Mouse (Mus musculus): Measurements from ENCODE around the gene Iqcn. TPM values are rescaled to one million over a fixed set of nuclear protein-coding genes. Genes with fewer than 3 reads are reported as not detected.

The Iqcn gene
- polyA plus RNA-seq (2014; fragmentation: Nextera tagmentation; extraction: Ambion mirVana): 0.05 TPM in 2 replicates

- H3K27me3 ChIP-seq (ENCODE audit: control insufficient read depth, insufficient read depth, low read length): no peaks in the 10 kb centered on the region
- no peaks in the 10 kb centered on the region for H3K9me3 ChIP-seq (ENCODE audit: control insufficient read depth, low read length)
- no peak within 1 kb of the TSS for H3K27ac ChIP-seq (replicated peaks; ENCODE audit: low read depth, low read length)
- peak within 1 kb of the TSS; percentile 10; the same call in 1 of the 2 replicates for H3K9ac ChIP-seq (replicated peaks; ENCODE audit: low read length)
- H3K36me3 ChIP-seq (ENCODE audit: control insufficient read depth, insufficient read depth, low read length): peaks cover 9% of the 10 kb centered on the region; the same call in 1 of the 2 replicates
- ATAC-seq (ENCODE audit: low FRiP score, low TSS enrichment): no peak
- H3K4me3 ChIP-seq (replicated peaks; ENCODE audit: low read depth, low read length): no peak within 1 kb of the TSS
- WGBS: 94% methylated on average over 3 of the region's 3 CpGs
- H3K4me1 ChIP-seq (ENCODE audit: control insufficient read depth, insufficient read depth, low read length): peaks cover 18% of the 10 kb centered on the region
- H3K4me2 ChIP-seq (ENCODE audit: low read length): peak within 1 kb of the TSS; percentile 59
- DNase-seq: no peak
Measured at GRCm38 (mm10) chr8:70703287-70703686, at the start of gene Iqcn. Gene Iqcn, plus strand, starts transcription at chr8:70703457.

- Histone ChIP-seq H3K27ac (replicated peaks; ENCODE audit: low read depth, low read length) (0 out of 2 replicates have a peak overlapping the region, but pooled peaks have one; percentile 13), H3K9me3 (ENCODE audit: control insufficient read depth, low read length) (no peaks in the 10 kb centered on the region), H3K9ac (replicated peaks; ENCODE audit: low read length) (no peak overlapping the region), H3K27me3 (ENCODE audit: control insufficient read depth, insufficient read depth, low read length) (no peaks in the 10 kb centered on the region), H3K4me3 (replicated peaks; ENCODE audit: low read depth, low read length) (no peak overlapping the region), H3K36me3 (ENCODE audit: control insufficient read depth, insufficient read depth, low read length) (peaks cover 35% of the 10 kb centered on the region), H3K4me1 (ENCODE audit: control insufficient read depth, insufficient read depth, low read length) (peaks cover 28% of the 10 kb centered on the region), H3K4me2 (ENCODE audit: low read length) (no peak overlapping the region)
- DNase-seq (no peak), ATAC-seq (ENCODE audit: low FRiP score, low TSS enrichment) (no peak)
- 76% methylated on average over 1 of the region's 1 CpGs for WGBS
Measured at GRCm38 (mm10) chr8:70654121-70654520, 49.1 kb upstream of the Iqcn start.

GRCm38 (mm10) chr8:70655469-70655868 lies 47.8 kb upstream of the Iqcn start:
- no peak for ATAC-seq (ENCODE audit: low FRiP score, low TSS enrichment)
- no peak for DNase-seq
- WGBS: 19% methylated on average over 2 of the region's 2 CpGs

GRCm38 (mm10) chr8:70656193-70656790 lies 47.0 kb upstream of the Iqcn start:
- 10% methylated on average over 13 of the region's 13 CpGs for WGBS
- Histone ChIP-seq H3K9me3 (ENCODE audit: control insufficient read depth, low read length) (no peaks in the 10 kb centered on the region), H3K4me2 (ENCODE audit: low read length) (peak overlapping the region; percentile 88; the same call in 1 of the 2 replicates), H3K9ac (replicated peaks; ENCODE audit: low read length) (no peak overlapping the region), H3K4me1 (ENCODE audit: control insufficient read depth, insufficient read depth, low read length) (peaks cover 24% of the 10 kb centered on the region), H3K27me3 (ENCODE audit: control insufficient read depth, insufficient read depth, low read length) (no peaks in the 10 kb centered on the region), H3K27ac (replicated peaks; ENCODE audit: low read depth, low read length) (peak overlapping the region; percentile 75), H3K4me3 (replicated peaks; ENCODE audit: low read depth, low read length) (no peak overlapping the region), H3K36me3 (ENCODE audit: control insufficient read depth, insufficient read depth, low read length) (peaks cover 20% of the 10 kb centered on the region)
- DNase-seq (peak; percentile 72), ATAC-seq (ENCODE audit: low FRiP score, low TSS enrichment) (peak; percentile 35; the same call in 1 of the 2 replicates)

More at GRCm38 (mm10) chr8:70655469-70655868, 47.8 kb upstream of the Iqcn start:
- Histone ChIP-seq H3K9ac (replicated peaks; ENCODE audit: low read length) (no peak overlapping the region), H3K4me3 (replicated peaks; ENCODE audit: low read depth, low read length) (no peak overlapping the region), H3K9me3 (ENCODE audit: control insufficient read depth, low read length) (no peaks in the 10 kb centered on the region), H3K27me3 (ENCODE audit: control insufficient read depth, insufficient read depth, low read length) (no peaks in the 10 kb centered on the region), H3K36me3 (ENCODE audit: control insufficient read depth, insufficient read depth, low read length) (peaks cover 27% of the 10 kb centered on the region), H3K27ac (replicated peaks; ENCODE audit: low read depth, low read length) (peak overlapping the region; percentile 75), H3K4me1 (ENCODE audit: control insufficient read depth, insufficient read depth, low read length) (peaks cover 22% of the 10 kb centered on the region), H3K4me2 (ENCODE audit: low read length) (no peak overlapping the region)

- H3K4me1 ChIP-seq (ENCODE audit: control insufficient read depth, insufficient read depth, low read length): peaks cover 24% of the 10 kb centered on the region
- no peaks in the 10 kb centered on the region for H3K27me3 ChIP-seq (ENCODE audit: control insufficient read depth, insufficient read depth, low read length)
- H3K9ac ChIP-seq (replicated peaks; ENCODE audit: low read length): no peak overlapping the region
- peaks cover 12% of the 10 kb centered on the region for H3K36me3 ChIP-seq (ENCODE audit: control insufficient read depth, insufficient read depth, low read length)
- H3K4me3 ChIP-seq (replicated peaks; ENCODE audit: low read depth, low read length): no peak overlapping the region
- no peak for ATAC-seq (ENCODE audit: low FRiP score, low TSS enrichment)
- H3K9me3 ChIP-seq (ENCODE audit: control insufficient read depth, low read length): no peaks in the 10 kb centered on the region
- peak overlapping the region; percentile 75 for H3K27ac ChIP-seq (replicated peaks; ENCODE audit: low read depth, low read length)
- WGBS: 94% methylated on average over 3 of the region's 3 CpGs
- H3K4me2 ChIP-seq (ENCODE audit: low read length): peak overlapping the region; percentile 88
- DNase-seq: no peak
Measured at GRCm38 (mm10) chr8:70657214-70657613, 46.0 kb upstream of the Iqcn start.

GRCm38 (mm10) chr8:70657739-70658138 lies 45.5 kb upstream of the Iqcn start:
- Histone ChIP-seq H3K27me3 (ENCODE audit: control insufficient read depth, insufficient read depth, low read length) (no peaks in the 10 kb centered on the region), H3K4me3 (replicated peaks; ENCODE audit: low read depth, low read length) (peak overlapping the region; percentile 72), H3K36me3 (ENCODE audit: control insufficient read depth, insufficient read depth, low read length) (peaks cover 10% of the 10 kb centered on the region; the same call in 1 of the 2 replicates), H3K9ac (replicated peaks; ENCODE audit: low read length) (peak overlapping the region; percentile 10; the same call in 1 of the 2 replicates), H3K9me3 (ENCODE audit: control insufficient read depth, low read length) (no peaks in the 10 kb centered on the region), H3K27ac (replicated peaks; ENCODE audit: low read depth, low read length) (peak overlapping the region; percentile 75), H3K4me2 (ENCODE audit: low read length) (peak overlapping the region; percentile 88), H3K4me1 (ENCODE audit: control insufficient read depth, insufficient read depth, low read length) (peaks cover 24% of the 10 kb centered on the region)
- 67% methylated on average over 2 of the region's 2 CpGs for WGBS
- DNase-seq: no peak
- no peak for ATAC-seq (ENCODE audit: low FRiP score, low TSS enrichment)

- H3K4me1 ChIP-seq (ENCODE audit: control insufficient read depth, insufficient read depth, low read length): peaks cover 24% of the 10 kb centered on the region
- H3K9ac ChIP-seq (replicated peaks; ENCODE audit: low read length): peak overlapping the region; percentile 79
- peak; percentile 31 for ATAC-seq (ENCODE audit: low FRiP score, low TSS enrichment)
- peak overlapping the region; percentile 71 for H3K27ac ChIP-seq (replicated peaks; ENCODE audit: low read depth, low read length)
- H3K9me3 ChIP-seq (ENCODE audit: control insufficient read depth, low read length): no peaks in the 10 kb centered on the region
- 1% methylated on average over 31 of the region's 31 CpGs for WGBS
- no peak for DNase-seq
- H3K27me3 ChIP-seq (ENCODE audit: control insufficient read depth, insufficient read depth, low read length): no peaks in the 10 kb centered on the region
- H3K36me3 ChIP-seq (ENCODE audit: control insufficient read depth, insufficient read depth, low read length): peaks cover 10% of the 10 kb centered on the region; the same call in 1 of the 2 replicates
- peak overlapping the region; percentile 72 for H3K4me3 ChIP-seq (replicated peaks; ENCODE audit: low read depth, low read length)
- H3K4me2 ChIP-seq (ENCODE audit: low read length): peak overlapping the region; percentile 88
Measured at GRCm38 (mm10) chr8:70658897-70659603, 44.2 kb upstream of the Iqcn start.

GRCm38 (mm10) chr8:70659604-70660272 lies 43.5 kb upstream of the Iqcn start:
- Histone ChIP-seq H3K9me3 (ENCODE audit: control insufficient read depth, low read length) (no peaks in the 10 kb centered on the region), H3K4me2 (ENCODE audit: low read length) (peak overlapping the region; percentile 88), H3K4me1 (ENCODE audit: control insufficient read depth, insufficient read depth, low read length) (peaks cover 24% of the 10 kb centered on the region), H3K4me3 (replicated peaks; ENCODE audit: low read depth, low read length) (peak overlapping the region; percentile 72), H3K36me3 (ENCODE audit: control insufficient read depth, insufficient read depth, low read length) (0 out of 2 replicates have a peak, but pooled peaks cover 7% of the 10 kb centered on the region), H3K9ac (replicated peaks; ENCODE audit: low read length) (peak overlapping the region; percentile 79), H3K27me3 (ENCODE audit: control insufficient read depth, insufficient read depth, low read length) (no peaks in the 10 kb centered on the region), H3K27ac (replicated peaks; ENCODE audit: low read depth, low read length) (peak overlapping the region; percentile 71)
- peak; percentile 92 for DNase-seq
- ATAC-seq (ENCODE audit: low FRiP score, low TSS enrichment): peak; percentile 92
- under 1% methylated on average over 44 of the region's 44 CpGs for WGBS

Measured in midbrain, embryonic 14.5 days (tissue).